Mouse (Mus musculus): ENCODE measurements at regions not wholly inside any gene's neighbourhood (a gene's known extent, or its start where the extent isn't known, plus 50 kb on each side); places are given as distances from the start of the nearest gene placed in this dataset. TPM values are rescaled to one million over a fixed set of nuclear protein-coding genes. Genes with fewer than 3 reads are reported as not detected.

DNA sequence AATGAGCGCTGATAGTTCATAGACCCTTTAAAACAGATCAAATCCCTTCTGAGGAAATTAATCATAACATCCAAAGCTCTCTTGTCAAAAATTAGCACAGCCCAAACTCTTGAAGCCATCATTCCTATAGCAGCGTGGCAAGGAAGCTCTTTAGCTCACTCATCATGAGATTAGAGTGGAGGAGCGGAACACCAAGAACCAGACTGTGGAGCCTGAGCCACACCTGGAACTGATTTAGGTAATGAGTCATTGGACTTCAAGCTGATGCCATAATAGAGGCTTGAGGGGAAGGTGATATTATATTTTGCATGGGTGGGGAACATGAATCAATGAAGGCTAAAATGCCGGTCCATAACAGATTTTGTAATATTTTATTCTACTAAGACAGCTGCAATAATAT, 52.2 kb upstream of the Cxxc4 start:
- Histone ChIP-seq H3K4me1 (ENCODE audit: control insufficient read depth, insufficient read depth, low read length) (no peaks in the 10 kb centered on the region), H3K9ac (ENCODE audit: low read length) (no peak overlapping the region), H3K4me3 (replicated peaks; ENCODE audit: low read length) (no peak overlapping the region), H3K4me2 (ENCODE audit: low read depth, low read length) (no peak overlapping the region), H3K36me3 (ENCODE audit: control insufficient read depth, insufficient read depth, low read length) (no peaks in the 10 kb centered on the region), H3K9me3 (replicated peaks; ENCODE audit: control insufficient read depth, low read length) (no peaks in the 10 kb centered on the region), H3K27me3 (ENCODE audit: control insufficient read depth, insufficient read depth, low read length) (no peaks in the 10 kb centered on the region), H3K27ac (ENCODE audit: low read length) (no peak overlapping the region)
- ATAC-seq (ENCODE audit: insufficient read depth, low FRiP score), result no peak
- WGBS, result 80% methylated on average over 4 of the region's 4 CpGs

Small RNAs in the stretch of these regions (microRNA-seq; reads per million reads assigned to microRNA genes)
- gene Gm44361, result not detected

Data from stomach, embryonic 16.5 days (tissue).